Mouse (Mus musculus): Measurements from ENCODE around the gene Kif17.

GRCm38 (mm10) chr4:138303742-138304141, 53.5 kb downstream of the Kif17 start:
- no peak for TF ChIP-seq CTCF (IDR thresholded peaks at IDR 0.05)
- no peak for TF ChIP-seq EP300 (IDR thresholded peaks at IDR 0.05)

Data from lung, postnatal 0 days (tissue).